Mouse (Mus musculus) retina, postnatal 7 days (tissue): Measurements from ENCODE around the gene Rasgef1c.
A peak's percentile ranks its signal among the peaks of the same experiment; 100 is the strongest.

Experiments used
- DNase-seq: peaks from one replicate; pipeline ENCODE4 v3.0.0-alpha.2; 2012; ENCODE audit warnings: low read depth, low spot score

Gene Rasgef1c

GRCm38 (mm10) chr11:49926183-49926582 lies 24.5 kb downstream of the Rasgef1c start:
- DNase-seq: no peak

GRCm38 (mm10) chr11:49927169-49927568 lies 25.5 kb downstream of the Rasgef1c start:
- DNase-seq: no peak

GRCm38 (mm10) chr11:49927670-49928069 lies 26.0 kb downstream of the Rasgef1c start:
- DNase-seq: no peak

- no peak for DNase-seq
These were observed 29.5 kb downstream of the Rasgef1c start for GRCm38 (mm10) chr11:49931037-49931625.

- DNase-seq: no peak
These were observed 30.2 kb downstream of the Rasgef1c start for GRCm38 (mm10) chr11:49931853-49932252.

GRCm38 (mm10) chr11:49933811-49934210 lies 32.2 kb downstream of the Rasgef1c start:
- no peak for DNase-seq

- DNase-seq: no peak
These were observed 32.7 kb downstream of the Rasgef1c start for GRCm38 (mm10) chr11:49934322-49934721.

GRCm38 (mm10) chr11:49936458-49936857 lies 34.8 kb downstream of the Rasgef1c start:
- DNase-seq: no peak

GRCm38 (mm10) chr11:49937779-49938178 lies 36.1 kb downstream of the Rasgef1c start:
- DNase-seq: no peak

GRCm38 (mm10) chr11:49938258-49939164 lies 36.9 kb downstream of the Rasgef1c start:
- DNase-seq: peak; percentile 49

- DNase-seq: no peak
These were observed 41.2 kb downstream of the Rasgef1c start for GRCm38 (mm10) chr11:49942841-49943240.

- DNase-seq: no peak
These were observed 42.3 kb downstream of the Rasgef1c start for GRCm38 (mm10) chr11:49943901-49944300.

GRCm38 (mm10) chr11:49945726-49946125 lies 44.1 kb downstream of the Rasgef1c start:
- no peak for DNase-seq

- DNase-seq: no peak
These were observed 48.2 kb downstream of the Rasgef1c start for GRCm38 (mm10) chr11:49949839-49950238.

GRCm38 (mm10) chr11:49953616-49954015 lies 52.0 kb downstream of the Rasgef1c start:
- DNase-seq: no peak

GRCm38 (mm10) chr11:49955577-49956261 lies 54.1 kb downstream of the Rasgef1c start:
- DNase-seq: peak; percentile 64

GRCm38 (mm10) chr11:49958017-49958416 lies 56.4 kb downstream of the Rasgef1c start:
- no peak for DNase-seq

GRCm38 (mm10) chr11:49961098-49961740 lies 59.6 kb downstream of the Rasgef1c start:
- DNase-seq: peak; percentile 70

- DNase-seq: no peak
These were observed 63.7 kb downstream of the Rasgef1c start for GRCm38 (mm10) chr11:49965320-49965719.

- DNase-seq: no peak
These were observed 68.1 kb downstream of the Rasgef1c start for GRCm38 (mm10) chr11:49969692-49970091.

- no peak for DNase-seq
These were observed 72.2 kb downstream of the Rasgef1c start for GRCm38 (mm10) chr11:49973657-49974340.
